Mouse (Mus musculus) bone marrow macrophage, adult 2 months (primary cell): ENCODE measurements around the gene Tmbim4.

Experiments
- CTCF ChIP-seq: IDR thresholded peaks from 2 replicates; pipeline ENCODE4 v1.5.1; 2012; ENCODE audit warnings: low read depth, mild to moderate bottlenecking, low read length, moderate library complexity
- POLR2A ChIP-seq: IDR thresholded peaks from 2 replicates; pipeline ENCODE4 v1.6.1; 2012; ENCODE audit warnings: mild to moderate bottlenecking, low read depth, low read length, borderline replicate concordance

DNA sequence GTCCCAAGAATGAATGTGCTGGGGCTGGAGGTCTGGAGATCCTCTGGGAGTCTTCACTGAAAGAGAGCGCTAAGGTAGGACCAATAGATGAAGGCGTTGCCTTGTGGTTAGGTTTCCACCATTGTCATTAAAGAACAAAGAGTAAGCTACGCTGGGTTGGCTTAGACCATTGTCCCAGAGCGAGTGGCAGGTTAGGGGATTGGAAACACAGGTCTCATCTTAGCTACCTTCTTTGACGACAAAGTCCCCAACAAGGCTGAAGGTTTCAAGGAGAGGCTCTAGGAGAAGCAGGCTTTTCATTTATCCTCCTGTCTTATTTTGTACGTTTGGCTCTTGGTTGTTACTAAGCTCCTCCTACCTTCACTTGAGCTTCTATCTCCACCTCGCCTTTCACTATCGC, 36.9 kb downstream of the Tmbim4 start:
- no peak for TF ChIP-seq POLR2A
- no peak for TF ChIP-seq CTCF
